Mouse (Mus musculus): ENCODE results near the gene Xrra1. TPM values are rescaled to one million over a fixed set of nuclear protein-coding genes. Genes with fewer than 3 reads are reported as not detected.
A peak's percentile ranks its signal among the peaks of the same experiment; 100 is the strongest.
"Not testable (repeated sequence)": the region's sequence is repeated elsewhere in the genome, so short reads cannot be mapped to it uniquely, and the experiment has no call there.

Gene Xrra1
- total RNA-seq, 4 experiments from 2014 or later: 0.35 to 4.6 (median 2.3) TPM

GRCm38 (mm10) chr7:99902208-99902607, 43.3 kb downstream of the Xrra1 start:
- DNase-seq: no peak

- DNase-seq: no peak
Measured at GRCm38 (mm10) chr7:99902918-99903665, 44.2 kb downstream of the Xrra1 start.

- DNase-seq: no peak
Measured at GRCm38 (mm10) chr7:99904421-99905005, 45.6 kb downstream of the Xrra1 start.

GRCm38 (mm10) chr7:99906346-99906745, 47.4 kb downstream of the Xrra1 start:
- DNase-seq: no peak

GRCm38 (mm10) chr7:99907463-99907862, 48.5 kb downstream of the Xrra1 start:
- peak; percentile 49 for DNase-seq

- no peak for DNase-seq
Measured at GRCm38 (mm10) chr7:99911038-99911437, 52.1 kb downstream of the Xrra1 start.

GRCm38 (mm10) chr7:99914316-99914715, 55.4 kb downstream of the Xrra1 start:
- DNase-seq: no peak

GRCm38 (mm10) chr7:99915511-99915910, 56.6 kb downstream of the Xrra1 start:
- DNase-seq: peak; percentile 66

- peak; percentile 58 for DNase-seq
Measured at GRCm38 (mm10) chr7:99916741-99917319, 57.9 kb downstream of the Xrra1 start.

GRCm38 (mm10) chr7:99917320-99917844, 58.5 kb downstream of the Xrra1 start:
- DNase-seq: peak; percentile 62

- no peak for DNase-seq
Measured at GRCm38 (mm10) chr7:99919164-99919563, 60.2 kb downstream of the Xrra1 start.

GRCm38 (mm10) chr7:99919971-99920370, 61.1 kb downstream of the Xrra1 start:
- no peak for DNase-seq

GRCm38 (mm10) chr7:99920416-99920815, 61.5 kb downstream of the Xrra1 start:
- no peak for DNase-seq

- peak; percentile 51 for DNase-seq
Measured at GRCm38 (mm10) chr7:99926916-99927714, 68.2 kb downstream of the Xrra1 start.

- no peak for DNase-seq
Measured at GRCm38 (mm10) chr7:99935758-99936157, 76.8 kb downstream of the Xrra1 start.

GRCm38 (mm10) chr7:99940669-99941068, 81.8 kb downstream of the Xrra1 start:
- DNase-seq: no peak

- DNase-seq: peak; percentile 59
Measured at GRCm38 (mm10) chr7:99944520-99944919, 85.6 kb downstream of the Xrra1 start.

- not testable (repeated sequence) for DNase-seq
Measured at GRCm38 (mm10) chr7:99945012-99945411, 86.1 kb downstream of the Xrra1 start.

GRCm38 (mm10) chr7:99945939-99946338, 87.0 kb downstream of the Xrra1 start:
- no peak for DNase-seq

GRCm38 (mm10) chr7:99946356-99946755, 87.4 kb downstream of the Xrra1 start:
- DNase-seq: no peak

- DNase-seq: no peak
Measured at GRCm38 (mm10) chr7:99947329-99947728, 88.4 kb downstream of the Xrra1 start.

- DNase-seq: no peak
Measured at GRCm38 (mm10) chr7:99953442-99954098, 94.7 kb downstream of the Xrra1 start.
